Mouse (Mus musculus): ENCODE data around the gene Gm20821. TPM values are rescaled to one million over a fixed set of nuclear protein-coding genes. Genes with fewer than 3 reads are reported as not detected.
"Not testable (repeated sequence)": the region's sequence is repeated elsewhere in the genome, so short reads cannot be mapped to it uniquely, and the experiment has no call there.

Gm20821 gene
- not detected in 2 replicates for polyA plus RNA-seq (2016; fragmentation: Nextera tagmentation; extraction: Ambion mirVana)

DNA sequence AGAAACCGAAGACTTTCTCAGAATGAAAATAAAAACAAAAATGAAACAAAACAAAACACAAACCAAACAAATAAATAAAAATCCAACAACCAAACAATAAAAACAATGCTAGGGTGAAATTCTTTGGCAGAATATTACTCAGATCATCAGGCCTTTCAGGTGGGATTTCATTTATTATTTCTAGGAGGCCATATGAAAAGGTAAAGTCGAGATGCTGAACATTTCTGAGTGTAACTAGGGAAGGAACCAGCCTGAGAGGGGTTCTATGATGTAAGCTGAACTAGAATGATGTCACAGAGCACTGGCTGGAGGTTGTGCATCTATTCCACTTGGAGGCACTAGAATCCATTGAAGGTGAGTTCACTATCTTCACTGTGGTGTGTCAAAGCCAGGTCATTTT, at the start of gene Gm20821:
Gm20821 (plus strand) TSS at position 301 of the 400 bp plus-strand sequence.
- not testable (repeated sequence) for H3K9me3 ChIP-seq (replicated peaks); H3K27me3 ChIP-seq; ATAC-seq (ENCODE audit: low FRiP score); H3K4me1 ChIP-seq; H3K4me3 ChIP-seq; H3K27ac ChIP-seq; H3K4me2 ChIP-seq (replicated peaks); H3K9ac ChIP-seq; H3K36me3 ChIP-seq
- 48% methylated on average over 2 of the region's 2 CpGs for WGBS

All from hindbrain, embryonic 12.5 days (tissue).